In the genomic region with DNA sequence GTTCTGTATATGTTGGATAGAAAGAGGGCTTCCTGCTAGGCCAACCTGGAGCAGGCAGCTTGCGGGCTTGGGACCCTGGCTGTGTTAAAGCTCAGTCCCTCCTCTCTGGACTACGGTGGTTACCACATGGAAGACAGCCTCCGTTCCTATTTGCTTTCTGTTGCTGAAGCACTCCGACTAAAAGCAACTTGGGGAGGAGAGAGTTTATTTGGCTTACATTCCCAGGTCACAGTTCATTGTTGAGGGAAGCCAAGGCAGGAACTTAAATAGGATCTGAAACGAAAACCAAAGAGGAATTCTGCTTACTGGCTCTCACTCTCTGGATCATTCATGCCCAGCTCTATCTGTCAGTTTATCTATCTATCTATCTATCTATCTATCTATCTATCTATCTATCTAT, we compare ENCODE assay signal across 17 mouse cellular contexts.
"Had no signal": no experiment of that assay in that cellular context is flagged by ENCODE, and none has a peak within 500 bp of the region (broad histone marks: within the 10 kb centered on the region; RNA-seq: fewer than 3 reads in every experiment).

No protein-coding gene starts in this region.

- H3K9ac ChIP-seq: liver, embryonic 15.5 days; lung, embryonic 14.5 days; midbrain, embryonic 13.5 days had no signal

- H3K36me3 ChIP-seq: liver, embryonic 15.5 days; midbrain, embryonic 10.5 days; midbrain, embryonic 13.5 days had no signal

- H3K4me3 ChIP-seq: left cerebral cortex, adult 2 months; liver, embryonic 15.5 days; midbrain, embryonic 10.5 days; midbrain, embryonic 13.5 days; myocyte had no signal

- H3K27ac ChIP-seq: kidney, postnatal 0 days; left cerebral cortex, adult 2 months; liver, embryonic 15.5 days; midbrain, embryonic 10.5 days; midbrain, embryonic 13.5 days; stomach, postnatal 0 days had no signal

- H3K4me2 ChIP-seq: liver, embryonic 15.5 days; lung, embryonic 14.5 days; midbrain, embryonic 13.5 days had no signal

- H3K9me3 ChIP-seq: liver, embryonic 15.5 days; megakaryocyte, embryonic 14.5 days; midbrain, embryonic 10.5 days; midbrain, embryonic 13.5 days had no signal

- ATAC-seq: intestine, embryonic 16.5 days; lung, postnatal 0 days; midbrain, embryonic 13.5 days; midbrain, embryonic 16.5 days had no signal

- DNase-seq: kidney, adult 2 months; kidney, postnatal 25 days; layer of hippocampus, postnatal 36 days; thymus, adult 2 months; thymus, postnatal 14 days had no signal

- H3K27me3 ChIP-seq: liver, embryonic 15.5 days; midbrain, embryonic 13.5 days had no signal
